Mouse (Mus musculus): ENCODE measurements at regions not wholly inside any gene's neighbourhood (a gene's known extent, or its start where the extent isn't known, plus 50 kb on each side); places are given as distances from the start of the nearest gene placed in this dataset.

GRCm38 (mm10) chr10:21718189-21718588 is 125.2 kb downstream of the 1700020N01Rik start:
- H3K27me3 ChIP-seq (replicated peaks; ENCODE audit: control insufficient read depth, insufficient read depth, low read length): no peaks in the 10 kb centered on the region
- TF ChIP-seq CTCF (conservative IDR thresholded peaks at IDR 0.05; ENCODE audit: insufficient read depth, insufficient read length, low read depth, low read length) (no peak), POLR2A (IDR thresholded peaks at IDR 0.05; ENCODE audit: low read depth, low read length) (no peak)
- DNase-seq: no peak
- no peaks in the 10 kb centered on the region for H3K4me1 ChIP-seq (ENCODE audit: control insufficient read depth, insufficient read depth, low read length)
- WGBS: 82% methylated on average over 4 of the region's 4 CpGs
- no peaks in the 10 kb centered on the region for H3K36me3 ChIP-seq (ENCODE audit: control insufficient read depth, insufficient read depth, low read length)
- no peak overlapping the region for H3K27ac ChIP-seq (ENCODE audit: insufficient read depth, low read depth, low read length)
- H3K4me3 ChIP-seq (ENCODE audit: insufficient read depth, low read depth, low read length): no peak overlapping the region

- 98% methylated on average over 3 of the region's 3 CpGs for WGBS
- H3K4me1 ChIP-seq (ENCODE audit: control insufficient read depth, insufficient read depth, low read length): no peaks in the 10 kb centered on the region
- no peaks in the 10 kb centered on the region for H3K27me3 ChIP-seq (replicated peaks; ENCODE audit: control insufficient read depth, insufficient read depth, low read length)
- TF ChIP-seq CTCF (conservative IDR thresholded peaks at IDR 0.05; ENCODE audit: insufficient read depth, insufficient read length, low read depth, low read length) (no peak), POLR2A (IDR thresholded peaks at IDR 0.05; ENCODE audit: low read depth, low read length) (no peak)
- peak; percentile 31 for DNase-seq
- no peaks in the 10 kb centered on the region for H3K36me3 ChIP-seq (ENCODE audit: control insufficient read depth, insufficient read depth, low read length)
- H3K4me3 ChIP-seq (ENCODE audit: insufficient read depth, low read depth, low read length): no peak overlapping the region
- H3K27ac ChIP-seq (ENCODE audit: insufficient read depth, low read depth, low read length): no peak overlapping the region
These were observed 131.4 kb downstream of the 1700020N01Rik start for GRCm38 (mm10) chr10:21724351-21724750.

GRCm38 (mm10) chr10:21724999-21725398 is 132.1 kb downstream of the 1700020N01Rik start:
- no peaks in the 10 kb centered on the region for H3K4me1 ChIP-seq (ENCODE audit: control insufficient read depth, insufficient read depth, low read length)
- TF ChIP-seq POLR2A (IDR thresholded peaks at IDR 0.05; ENCODE audit: low read depth, low read length) (no peak), CTCF (conservative IDR thresholded peaks at IDR 0.05; ENCODE audit: insufficient read depth, insufficient read length, low read depth, low read length) (no peak)
- DNase-seq: no peak
- H3K4me3 ChIP-seq (ENCODE audit: insufficient read depth, low read depth, low read length): no peak overlapping the region
- H3K27ac ChIP-seq (ENCODE audit: insufficient read depth, low read depth, low read length): no peak overlapping the region
- H3K27me3 ChIP-seq (replicated peaks; ENCODE audit: control insufficient read depth, insufficient read depth, low read length): no peaks in the 10 kb centered on the region
- H3K36me3 ChIP-seq (ENCODE audit: control insufficient read depth, insufficient read depth, low read length): no peaks in the 10 kb centered on the region
- WGBS: 92% methylated on average over 3 of the region's 3 CpGs

DNA sequence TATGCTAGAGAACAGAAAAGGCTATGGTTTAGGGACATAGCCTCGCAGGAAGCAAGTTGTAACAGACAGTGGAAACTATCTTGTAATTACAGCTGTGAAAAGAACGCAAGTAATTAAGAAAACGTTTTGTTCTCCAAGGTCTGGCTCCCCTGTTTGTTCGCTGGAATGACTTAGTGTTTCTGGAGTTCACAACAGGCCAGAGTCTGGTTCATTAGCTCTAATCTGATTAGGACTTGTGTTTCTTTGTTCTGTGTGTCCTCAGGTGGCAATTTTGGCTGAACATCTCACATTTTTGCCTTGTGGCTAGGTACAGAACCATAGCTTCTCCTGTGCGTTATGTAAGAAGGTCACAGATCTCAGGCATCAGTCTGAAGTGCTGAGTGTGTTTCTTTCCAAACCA is 141.7 kb upstream of the Sgk1 start:
- Histone ChIP-seq H3K27me3 (replicated peaks; ENCODE audit: control insufficient read depth, insufficient read depth, low read length) (no peaks in the 10 kb centered on the region), H3K36me3 (ENCODE audit: control insufficient read depth, insufficient read depth, low read length) (no peaks in the 10 kb centered on the region), H3K4me3 (ENCODE audit: insufficient read depth, low read depth, low read length) (no peak overlapping the region), H3K4me1 (ENCODE audit: control insufficient read depth, insufficient read depth, low read length) (peaks cover 3% of the 10 kb centered on the region), H3K27ac (ENCODE audit: insufficient read depth, low read depth, low read length) (no peak overlapping the region)
- WGBS: 53% methylated on average over 5 of the region's 5 CpGs
- TF ChIP-seq CTCF (conservative IDR thresholded peaks at IDR 0.05; ENCODE audit: insufficient read depth, insufficient read length, low read depth, low read length) (no peak), POLR2A (IDR thresholded peaks at IDR 0.05; ENCODE audit: low read depth, low read length) (no peak)
- no peak for DNase-seq

DNA sequence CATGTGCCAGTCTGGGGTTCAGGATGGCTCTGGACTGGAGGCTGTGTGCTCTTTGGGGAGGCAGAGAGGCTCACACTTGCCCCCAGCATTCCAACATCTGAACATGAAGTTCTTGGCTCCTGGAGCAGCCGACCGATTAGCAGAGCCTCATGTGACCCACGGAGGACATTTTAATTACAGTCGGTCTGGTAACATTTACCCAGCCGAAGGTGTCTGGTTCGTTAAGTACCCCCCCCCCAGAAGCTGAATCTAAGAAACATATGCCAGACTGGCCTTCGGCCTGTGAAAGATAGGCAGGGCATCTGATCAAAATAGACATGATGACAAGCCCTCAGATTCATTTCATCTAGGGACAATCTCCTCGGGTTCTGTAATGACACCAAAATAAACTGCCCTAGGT is 140.4 kb upstream of the Sgk1 start:
- Histone ChIP-seq H3K4me3 (ENCODE audit: insufficient read depth, low read depth, low read length) (no peak overlapping the region), H3K27ac (ENCODE audit: insufficient read depth, low read depth, low read length) (no peak overlapping the region), H3K4me1 (ENCODE audit: control insufficient read depth, insufficient read depth, low read length) (peaks cover 3% of the 10 kb centered on the region), H3K36me3 (ENCODE audit: control insufficient read depth, insufficient read depth, low read length) (no peaks in the 10 kb centered on the region), H3K27me3 (replicated peaks; ENCODE audit: control insufficient read depth, insufficient read depth, low read length) (no peaks in the 10 kb centered on the region)
- peak; percentile 37 for DNase-seq
- WGBS: 38% methylated on average over 8 of the region's 8 CpGs
- TF ChIP-seq POLR2A (IDR thresholded peaks at IDR 0.05; ENCODE audit: low read depth, low read length): no peak
- no peak for TF ChIP-seq CTCF (conservative IDR thresholded peaks at IDR 0.05; ENCODE audit: insufficient read depth, insufficient read length, low read depth, low read length)

DNA sequence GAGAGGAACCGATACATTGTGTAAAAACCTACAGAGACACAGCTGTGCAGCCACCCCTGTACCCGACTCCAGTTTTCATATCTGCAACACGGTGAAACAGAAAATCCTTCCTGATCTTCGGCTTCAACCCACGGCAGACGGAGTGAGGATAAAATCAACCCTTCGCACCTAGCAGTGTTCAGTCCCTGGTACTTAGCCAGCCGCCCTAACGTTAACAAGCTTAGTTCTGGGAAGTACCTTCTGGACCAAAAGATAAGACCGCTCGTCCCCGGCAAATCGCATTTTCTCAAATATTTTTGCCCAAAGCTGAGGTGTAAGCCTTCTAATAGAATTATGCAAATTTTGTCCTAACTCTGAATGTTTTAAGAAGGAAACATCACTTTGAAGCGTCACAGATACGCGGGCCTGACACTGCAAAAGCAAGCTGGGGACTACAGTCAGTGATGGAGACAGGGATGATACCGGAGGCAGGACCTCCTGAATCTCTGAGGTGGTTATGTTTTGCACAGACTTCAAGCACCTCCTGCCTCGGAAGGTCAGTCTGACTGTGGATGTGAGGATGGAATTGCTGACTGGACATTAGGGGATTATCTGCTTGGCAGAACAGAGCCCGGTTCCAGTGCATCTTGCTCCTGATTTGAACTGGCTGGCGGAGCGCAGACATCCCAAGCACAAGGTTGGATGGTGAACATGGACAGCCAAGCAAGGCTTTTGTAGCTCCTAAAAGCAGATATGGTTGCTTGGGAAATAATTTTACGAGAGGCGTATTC is 139.8 kb upstream of the Sgk1 start:
- no peak for DNase-seq
- no peaks in the 10 kb centered on the region for H3K36me3 ChIP-seq (ENCODE audit: control insufficient read depth, insufficient read depth, low read length)
- no peak for TF ChIP-seq CTCF (conservative IDR thresholded peaks at IDR 0.05; ENCODE audit: insufficient read depth, insufficient read length, low read depth, low read length)
- H3K27me3 ChIP-seq (replicated peaks; ENCODE audit: control insufficient read depth, insufficient read depth, low read length): no peaks in the 10 kb centered on the region
- peaks cover 3% of the 10 kb centered on the region for H3K4me1 ChIP-seq (ENCODE audit: control insufficient read depth, insufficient read depth, low read length)
- WGBS: 88% methylated on average over 23 of the region's 23 CpGs
- H3K4me3 ChIP-seq (ENCODE audit: insufficient read depth, low read depth, low read length): no peak overlapping the region
- no peak overlapping the region for H3K27ac ChIP-seq (ENCODE audit: insufficient read depth, low read depth, low read length)

- no peak for DNase-seq
- Histone ChIP-seq H3K4me1 (ENCODE audit: control insufficient read depth, insufficient read depth, low read length) (peaks cover 3% of the 10 kb centered on the region), H3K27ac (ENCODE audit: insufficient read depth, low read depth, low read length) (no peak overlapping the region), H3K4me3 (ENCODE audit: insufficient read depth, low read depth, low read length) (no peak overlapping the region), H3K27me3 (replicated peaks; ENCODE audit: control insufficient read depth, insufficient read depth, low read length) (no peaks in the 10 kb centered on the region), H3K36me3 (ENCODE audit: control insufficient read depth, insufficient read depth, low read length) (no peaks in the 10 kb centered on the region)
- 89% methylated on average over 4 of the region's 4 CpGs for WGBS
- no peak for TF ChIP-seq POLR2A (IDR thresholded peaks at IDR 0.05; ENCODE audit: low read depth, low read length)
- no peak for TF ChIP-seq CTCF (conservative IDR thresholded peaks at IDR 0.05; ENCODE audit: insufficient read depth, insufficient read length, low read depth, low read length)
These were observed 138.6 kb upstream of the Sgk1 start for GRCm38 (mm10) chr10:21743396-21743795.

Data from kidney, adult 2 months (tissue).